Mouse (Mus musculus): Measurements from ENCODE around the gene Osbpl2. TPM values are rescaled to one million over a fixed set of nuclear protein-coding genes. Genes with fewer than 3 reads are reported as not detected.
A peak's percentile ranks its signal among the peaks of the same experiment; 100 is the strongest.

Osbpl2 gene
- total RNA-seq, 1 experiment from 2014 or later: 47.2 TPM

DNA sequence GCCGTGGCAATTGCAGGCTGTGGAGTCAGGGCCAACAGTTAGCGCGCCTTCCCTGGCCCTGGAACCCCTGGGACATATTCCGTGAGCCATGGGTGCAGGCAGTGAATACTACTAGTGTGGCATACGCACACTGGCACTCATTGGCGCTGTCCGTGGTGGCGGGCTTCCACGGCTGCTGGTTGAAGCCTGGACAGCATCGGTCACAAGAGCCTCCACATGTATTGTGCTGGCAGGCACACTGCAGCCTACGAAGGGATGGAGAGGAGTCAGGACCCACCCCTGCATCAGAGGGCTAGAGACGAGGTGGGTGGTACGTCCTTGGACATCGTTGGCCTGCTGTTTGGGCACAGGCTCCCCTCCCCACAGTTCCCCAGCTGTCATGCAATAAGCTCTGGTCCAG lies 83.2 kb downstream of the Osbpl2 start:
- DNase-seq: no peak

DNA sequence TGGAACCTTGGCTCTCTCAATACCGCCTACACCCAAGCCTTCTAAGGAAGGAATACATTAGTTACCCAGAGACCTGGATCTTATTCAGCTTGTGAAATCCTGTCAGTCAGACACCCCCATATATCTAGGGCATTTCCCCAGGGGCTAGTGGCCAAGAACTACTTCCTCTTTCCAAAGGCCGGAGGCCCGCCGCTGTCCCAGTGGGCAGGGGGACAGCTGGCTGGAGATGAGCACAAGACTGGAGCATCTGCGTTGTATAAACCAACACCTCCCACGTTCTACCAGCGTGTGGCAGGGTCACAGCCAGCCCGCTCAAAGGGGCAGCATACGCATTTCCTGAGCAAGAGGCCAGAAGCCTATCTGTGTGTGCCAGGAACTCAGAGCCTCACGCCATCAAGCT lies 83.7 kb downstream of the Osbpl2 start:
- DNase-seq: no peak

DNA sequence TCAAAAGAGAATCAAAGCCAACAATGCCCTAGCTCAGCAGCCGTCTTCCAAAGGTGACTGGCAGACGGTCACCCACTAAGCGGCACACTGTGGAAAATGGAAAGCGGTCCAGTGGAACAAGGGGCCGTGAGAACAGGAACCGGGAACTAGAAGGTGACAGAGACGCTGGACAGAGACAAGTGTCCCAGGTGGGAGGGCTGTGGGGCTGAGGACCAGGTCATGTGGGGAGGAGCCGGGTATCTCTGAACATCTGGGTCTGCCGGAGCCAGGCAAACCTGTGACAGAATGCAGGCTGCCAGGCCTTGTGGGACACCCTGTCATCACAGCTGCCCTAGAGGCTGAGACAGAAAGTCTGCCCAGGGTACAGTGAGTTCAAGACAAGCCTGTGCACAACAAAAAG lies 85.4 kb downstream of the Osbpl2 start:
- no peak for DNase-seq

GRCm38 (mm10) chr2:180205083-180205955 lies 86.2 kb downstream of the Osbpl2 start:
- DNase-seq: no peak

GRCm38 (mm10) chr2:180205956-180206280 lies 86.8 kb downstream of the Osbpl2 start:
- no peak for DNase-seq

DNA sequence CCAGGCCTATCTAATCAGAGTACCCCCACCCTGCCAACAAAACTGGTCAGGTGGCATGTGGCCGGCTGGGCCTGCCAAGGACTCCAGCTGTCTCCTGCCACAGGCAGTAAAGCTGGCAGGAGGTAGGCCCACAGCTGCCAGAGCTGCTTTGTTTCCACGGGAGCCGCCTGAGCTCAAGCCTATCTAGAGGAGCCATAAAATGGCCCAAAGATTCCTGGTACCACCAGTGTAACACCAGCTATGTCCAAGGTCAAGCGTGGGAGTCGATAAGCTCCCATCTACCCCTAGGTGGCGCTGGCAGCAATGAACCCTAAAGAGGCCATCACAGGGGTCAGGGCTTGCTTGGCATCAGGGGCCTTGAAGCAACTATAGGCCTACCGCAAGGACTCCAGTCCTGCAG lies 88.7 kb downstream of the Osbpl2 start:
- DNase-seq: peak; percentile 68

GRCm38 (mm10) chr2:180208976-180209375 lies 89.9 kb downstream of the Osbpl2 start:
- DNase-seq: no peak

DNA sequence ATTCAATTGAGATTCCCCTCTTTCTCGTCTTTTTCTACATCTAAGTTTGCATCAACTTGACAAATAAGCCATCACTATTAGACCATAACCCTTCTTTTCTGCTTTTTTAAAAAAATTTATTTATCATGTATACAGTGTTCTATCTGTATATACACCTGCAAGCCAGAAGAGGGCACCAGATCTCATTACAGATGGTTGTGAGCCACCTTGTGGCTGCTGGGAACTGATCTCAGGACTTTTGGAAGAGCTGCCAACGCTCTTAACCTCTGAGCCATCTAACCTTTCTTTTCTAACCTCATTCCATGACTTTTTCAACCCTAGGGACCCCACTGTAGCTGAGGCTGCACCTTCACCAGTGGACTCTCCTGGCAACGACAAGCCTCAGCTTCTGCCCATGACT lies 93.1 kb downstream of the Osbpl2 start:
- DNase-seq: no peak

Small RNAs within 50 kb of the gene (microRNA-seq; reads per million reads assigned to microRNA genes)
- 0 to 0.36 reads per million in 2 experiments for gene Mir7005

Other genes starting within 250 kb of the Osbpl2 start
- gene Taf4, start 142.7 kb upstream of the Osbpl2 start, total RNA-seq (2021): 18.8 and 25.3 TPM in 2 replicates
- 45.1 and 47.4 TPM in 2 replicates for gene Lsm14b, start 94.3 kb upstream of the Osbpl2 start, total RNA-seq (2021)
- 240 and 254 TPM in 2 replicates for gene Psma7, start 76.9 kb upstream of the Osbpl2 start, total RNA-seq (2021)
- gene Ss18l1, start 76.8 kb upstream of the Osbpl2 start, total RNA-seq (2021): 10.9 and 13.6 TPM in 2 replicates
- gene Mtg2, start 48.7 kb upstream of the Osbpl2 start, total RNA-seq (2021): 21.4 and 23.1 TPM in 2 replicates
- gene Hrh3, start 14.8 kb upstream of the Osbpl2 start, total RNA-seq (2021): 0.49 TPM in 1 of 2 replicates, not detected in the other
- gene Adrm1, start 52.2 kb downstream of the Osbpl2 start, total RNA-seq (2021): 132 and 145 TPM in 2 replicates
- gene Lama5, start 106.6 kb downstream of the Osbpl2 start, total RNA-seq (2021): 29.3 and 38.0 TPM in 2 replicates
- 728 and 789 TPM in 2 replicates for gene Rps21, start 138.1 kb downstream of the Osbpl2 start, total RNA-seq (2021)
- 16.1 and 19.6 TPM in 2 replicates for gene Cables2, start 154.2 kb downstream of the Osbpl2 start, total RNA-seq (2021)
- gene Rbbp8nl, start 170.6 kb downstream of the Osbpl2 start, total RNA-seq (2021): not detected in 2 replicates
- 0.29 TPM in 1 of 2 replicates, not detected in the other for gene Gata5, start 215.4 kb downstream of the Osbpl2 start, total RNA-seq (2021)

Measured in adrenal gland, postnatal 25 days (tissue).